Mouse (Mus musculus) right cerebral cortex, postnatal 10 days (tissue): ENCODE measurements at regions not wholly inside any gene's neighbourhood (a gene's known extent, or its start where the extent isn't known, plus 50 kb on each side); places are given as distances from the start of the nearest gene placed in this dataset.

Experiments
- DNase-seq, 2 experiments: peaks; one replicate each; pipeline ENCODE4 v3.0.0; 2021; ENCODE audit warnings: low spot score in 2 of 2

DNA sequence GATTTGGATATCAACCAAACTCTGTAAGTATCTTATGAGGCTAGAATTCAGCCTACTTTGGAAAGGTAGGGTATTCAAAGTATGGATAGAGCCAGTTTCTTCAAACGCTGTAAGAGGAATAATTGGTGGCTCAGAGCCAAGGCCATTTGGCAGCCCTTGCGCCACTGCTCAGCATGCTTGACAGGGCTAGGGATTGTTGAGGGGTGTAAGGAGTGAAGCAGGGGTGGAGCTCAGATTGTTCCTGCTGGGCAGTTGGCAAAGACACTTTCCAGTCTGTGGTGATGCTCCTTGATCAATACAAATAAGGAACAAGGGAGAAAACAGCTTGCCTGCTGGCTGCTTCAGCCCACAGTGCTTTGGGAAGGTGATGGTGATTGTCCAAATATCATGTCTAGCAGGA lies 181.9 kb downstream of the Kcna5 start:
- peak in 1 of 2 experiments; percentile 28 for DNase-seq

DNA sequence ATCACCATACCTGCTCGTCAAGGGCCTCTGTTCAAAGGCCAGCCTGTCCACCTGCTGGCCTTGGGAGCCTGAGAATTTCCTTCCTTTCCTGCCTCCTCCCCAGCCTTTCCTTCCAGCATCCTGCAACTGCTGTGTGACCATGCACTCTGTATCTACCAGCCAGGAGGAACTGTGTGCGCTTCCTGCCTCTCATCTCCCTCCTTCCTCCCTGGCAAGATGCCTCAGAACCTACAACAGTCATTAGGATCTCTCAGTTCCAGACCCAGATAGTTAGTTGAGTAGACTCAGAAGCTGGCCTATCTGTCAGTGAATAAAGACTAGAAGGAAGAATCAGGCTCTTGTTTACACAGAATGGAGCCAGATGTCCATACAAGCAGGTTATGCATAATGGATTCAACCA lies 183.8 kb upstream of the Ntf3 start:
- no peak for DNase-seq

DNA sequence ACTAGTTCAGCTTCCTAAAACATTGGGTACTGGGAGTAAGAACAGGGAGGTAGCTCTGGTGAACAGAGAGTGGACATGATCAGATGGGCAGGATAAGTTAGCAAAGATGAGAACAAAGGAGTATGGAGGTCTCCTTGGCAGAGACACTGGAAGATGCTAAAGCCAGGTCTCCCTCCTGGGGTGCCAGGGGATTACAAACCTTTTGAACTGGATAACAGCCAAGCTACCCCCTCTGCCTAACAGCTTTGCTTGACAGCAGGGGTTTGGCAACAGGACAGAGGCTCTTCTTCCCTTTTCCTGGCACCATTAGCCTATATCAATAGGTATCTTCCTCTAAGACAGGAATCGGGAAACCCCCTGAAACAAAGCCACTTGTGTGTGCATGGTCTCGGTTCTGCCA lies 183.2 kb upstream of the Ntf3 start:
- no peak for DNase-seq

DNA sequence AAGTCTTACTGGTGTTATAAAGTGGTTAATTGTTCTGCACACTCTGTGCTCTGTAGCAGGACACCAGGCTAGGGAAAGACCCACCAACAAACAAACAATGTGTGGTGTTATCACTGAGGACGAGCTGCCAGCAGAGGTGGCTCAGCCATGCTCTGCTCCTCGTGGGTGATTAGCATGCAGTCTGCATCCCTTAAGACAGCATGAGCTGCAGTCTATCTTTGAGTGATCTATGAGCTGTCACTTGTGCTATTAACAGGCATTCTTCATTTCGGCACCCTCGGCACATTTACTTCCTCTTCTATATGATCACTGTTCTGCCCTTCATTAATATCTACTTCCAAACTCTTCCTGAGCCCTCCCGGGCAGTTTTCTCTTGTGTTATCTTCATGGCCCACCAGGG lies 178.5 kb upstream of the Ntf3 start:
- DNase-seq = no peak

DNA sequence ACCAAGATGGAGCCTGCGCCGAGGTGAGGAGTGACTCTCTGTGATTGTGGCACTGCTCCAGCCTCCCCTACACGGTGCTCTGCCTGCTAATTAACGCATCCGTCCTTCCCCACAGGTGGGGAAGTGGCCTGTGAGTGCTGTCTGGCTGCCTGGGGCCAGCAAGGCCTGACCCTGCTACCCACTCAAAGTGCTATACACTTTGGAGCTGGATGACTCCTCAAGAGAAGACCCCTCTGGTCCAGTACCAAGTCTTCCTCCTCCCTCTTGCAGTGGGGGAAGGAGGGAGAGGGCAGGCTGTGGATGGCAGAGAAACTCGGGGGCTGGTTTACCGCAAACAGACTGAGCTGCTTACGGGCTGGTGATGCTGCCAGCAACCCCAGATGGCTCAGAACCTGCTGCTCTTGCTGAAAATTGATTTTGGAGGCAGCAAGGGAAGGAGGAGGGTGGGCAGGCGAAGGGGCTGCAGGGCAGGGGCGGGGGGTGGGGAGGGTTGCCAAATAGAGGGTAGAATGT lies 173.4 kb upstream of the Ntf3 start:
- peak; percentile 73 to 85 for DNase-seq

DNA sequence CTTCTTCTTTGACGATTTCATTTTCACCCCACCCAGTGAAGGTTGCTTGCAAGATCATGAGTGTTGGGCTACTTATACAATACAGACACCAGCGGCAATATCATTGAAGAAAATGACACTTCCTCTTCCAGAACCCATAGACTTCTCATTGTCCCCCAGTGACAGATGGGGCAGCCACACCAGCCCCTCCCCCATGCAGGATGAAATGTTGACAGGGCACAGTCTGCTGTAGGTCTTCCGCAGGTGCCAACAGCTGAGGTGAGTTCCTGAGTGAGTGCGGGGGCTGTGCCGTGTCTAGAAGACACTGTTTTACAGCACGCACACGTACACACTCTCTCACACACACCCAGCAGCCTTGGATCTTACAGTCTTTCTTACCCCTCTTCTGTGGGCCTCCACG lies 171.0 kb upstream of the Ntf3 start:
- no peak for DNase-seq

DNA sequence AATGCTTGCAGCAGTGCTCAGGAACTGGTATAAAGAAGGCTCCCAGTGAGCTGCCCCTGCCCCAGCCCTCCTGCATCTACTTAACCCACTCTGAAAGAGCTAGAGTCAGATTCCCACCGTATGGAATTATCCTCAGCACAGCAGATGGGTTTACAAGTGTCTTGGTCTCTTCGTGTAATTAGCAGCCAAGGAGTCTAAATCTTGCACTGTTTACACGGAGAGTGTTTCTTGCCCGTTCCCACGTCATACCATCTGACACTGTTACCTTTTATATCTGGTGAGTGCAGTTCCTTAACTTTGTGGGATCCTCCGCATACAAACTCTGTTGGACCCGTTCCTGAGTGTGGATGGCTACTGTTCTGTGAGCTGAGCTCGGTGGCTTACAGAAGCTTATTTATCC lies 167.5 kb upstream of the Ntf3 start:
- DNase-seq = peak; percentile 66 to 83

DNA sequence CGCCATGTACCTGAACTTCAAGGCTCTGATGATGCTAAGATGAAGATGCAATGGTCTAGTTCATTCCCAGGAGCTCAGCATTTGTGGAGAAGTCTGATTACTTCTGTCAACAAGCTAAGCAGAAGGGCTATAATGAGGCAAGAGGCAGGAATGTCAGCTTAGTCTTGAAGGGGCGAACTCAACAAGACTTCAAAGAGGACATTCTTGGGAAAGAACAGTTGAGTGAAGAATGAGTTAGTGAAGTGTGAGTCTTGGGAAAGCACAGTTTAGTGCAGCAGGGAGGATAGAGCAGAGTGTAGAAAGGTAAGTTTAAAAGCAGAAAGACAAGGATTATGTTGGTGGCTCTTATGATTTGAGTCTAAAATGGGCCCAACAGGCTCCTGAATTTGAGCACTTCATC lies 160.5 kb upstream of the Ntf3 start:
- no peak for DNase-seq

DNA sequence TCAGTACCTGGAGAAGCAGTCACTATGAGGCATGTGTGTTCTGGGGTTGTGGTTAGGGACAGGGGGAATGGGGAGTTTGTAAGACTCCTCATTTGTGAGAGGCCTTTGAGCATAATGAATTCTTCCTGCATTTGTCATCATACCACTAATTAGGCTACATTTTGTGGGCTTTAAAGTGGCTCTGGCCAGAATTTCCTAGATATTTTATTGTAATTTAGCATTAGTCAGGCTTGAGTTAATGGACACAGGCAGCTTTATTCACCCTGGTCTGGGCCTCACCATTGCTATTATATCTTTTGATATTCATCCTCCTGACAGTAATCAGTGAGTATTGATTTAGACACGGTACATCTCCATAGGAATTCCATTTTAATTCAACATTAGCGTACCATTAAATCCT lies 151.8 kb upstream of the Ntf3 start:
- DNase-seq = no peak

DNA sequence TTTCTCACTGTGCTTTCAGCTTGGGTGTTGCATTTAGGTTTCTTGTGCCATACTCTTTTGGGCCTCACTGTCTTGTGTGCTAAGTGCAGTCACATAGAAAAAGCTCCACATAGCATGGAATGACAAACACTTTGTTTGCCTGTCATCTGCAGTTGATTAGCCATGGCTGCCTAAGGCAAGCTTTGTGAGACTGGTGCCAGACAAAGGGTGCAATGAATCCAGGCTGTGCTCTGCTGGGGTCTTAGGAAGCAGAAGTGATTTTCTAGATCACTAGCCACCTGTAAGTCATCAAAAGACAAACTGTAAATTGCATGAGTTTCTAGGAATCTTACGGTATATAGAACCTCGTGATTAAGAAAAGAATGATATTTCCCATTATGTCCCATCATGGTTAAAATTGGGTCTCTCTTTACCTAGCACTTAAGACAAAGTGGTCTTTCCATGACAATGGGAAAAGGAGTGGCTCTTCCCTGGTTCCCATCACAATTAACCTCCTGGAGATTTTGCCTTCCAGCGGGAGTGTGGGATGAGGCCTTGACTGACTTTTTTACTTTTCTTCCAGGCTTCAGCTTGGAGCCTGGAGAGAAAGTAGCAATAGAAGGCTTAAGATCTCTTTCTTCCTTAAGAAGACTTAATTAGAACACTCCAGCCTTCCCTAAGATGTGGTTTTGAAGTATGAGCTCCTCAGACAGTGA lies 144.2 kb upstream of the Ntf3 start:
- no peak for DNase-seq

DNA sequence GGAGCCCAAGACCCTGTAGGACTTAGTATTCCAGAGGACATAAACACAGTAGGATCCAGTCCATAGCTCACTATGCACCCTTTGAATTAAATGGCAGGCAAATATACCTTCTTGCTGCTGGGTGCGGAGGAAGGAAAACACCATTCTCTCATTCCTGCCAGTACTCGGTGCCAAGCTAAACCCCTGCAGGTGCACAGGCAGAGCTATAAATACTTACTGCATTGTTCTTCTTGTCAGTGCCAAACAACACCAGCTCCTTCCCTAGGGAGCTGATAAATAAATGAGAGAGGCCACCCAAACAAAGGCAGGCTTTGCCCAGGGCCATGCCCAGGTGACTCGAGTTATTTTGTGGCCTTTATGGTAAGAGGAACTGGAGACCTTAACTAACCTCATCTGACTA lies 136.4 kb upstream of the Ntf3 start:
- no peak for DNase-seq

DNA sequence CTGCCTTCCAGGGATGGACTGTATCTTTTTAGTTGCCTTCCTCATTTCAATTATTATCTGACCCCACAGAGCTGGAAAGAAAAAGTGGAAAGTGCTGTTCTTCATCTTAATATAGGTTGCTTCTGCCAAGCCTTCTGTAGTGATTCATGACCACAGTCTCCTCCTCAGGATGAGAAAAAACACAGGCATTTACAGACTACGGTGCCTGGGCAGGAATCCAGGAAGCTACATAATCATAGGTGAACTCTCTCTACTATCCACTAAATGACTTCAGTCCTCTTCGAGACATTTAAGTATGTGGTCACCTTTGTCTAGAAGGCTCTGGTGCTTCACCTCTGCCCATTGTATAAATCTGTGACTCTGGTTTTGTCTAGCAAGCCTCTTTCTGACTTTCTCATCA lies 124.9 kb upstream of the Ntf3 start:
- DNase-seq = no peak

DNA sequence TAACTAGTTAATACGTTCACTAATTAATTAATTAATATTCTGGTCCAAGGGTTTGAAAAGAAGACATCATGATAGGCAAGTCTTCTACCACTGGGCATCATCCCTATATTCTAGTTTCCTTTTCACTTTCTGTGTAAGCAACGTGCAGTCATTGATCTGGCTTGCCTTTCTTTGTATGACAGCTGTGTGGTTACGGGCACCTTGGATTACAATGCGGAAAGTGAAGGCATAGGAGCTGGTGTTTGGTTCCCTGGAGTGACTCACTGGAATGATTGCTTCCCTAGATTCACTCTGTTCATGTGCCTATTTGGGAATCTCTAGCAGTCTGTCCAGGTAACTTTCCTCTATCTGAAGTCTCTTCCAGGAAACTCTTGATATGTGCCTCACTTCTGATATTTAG lies 120.5 kb upstream of the Ntf3 start:
- no peak for DNase-seq

DNA sequence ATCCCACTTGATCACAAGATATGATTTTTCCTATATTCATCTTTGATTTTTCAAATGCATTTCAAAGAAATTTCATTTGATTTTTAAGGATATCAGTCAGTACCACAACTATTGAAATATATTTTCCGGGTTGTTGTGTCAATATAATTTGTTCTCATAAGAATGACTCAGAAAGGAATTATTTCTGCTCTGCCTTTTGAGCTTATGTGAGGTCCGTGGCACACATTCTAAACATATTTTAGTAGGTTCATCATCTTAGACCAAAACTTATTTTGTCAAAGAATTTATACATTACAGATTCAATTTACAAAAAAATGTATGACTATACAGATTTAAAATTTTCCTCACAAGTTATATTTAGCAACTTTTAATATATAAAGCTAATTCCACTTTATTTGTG lies 119.5 kb upstream of the Ntf3 start:
- DNase-seq = no peak

DNA sequence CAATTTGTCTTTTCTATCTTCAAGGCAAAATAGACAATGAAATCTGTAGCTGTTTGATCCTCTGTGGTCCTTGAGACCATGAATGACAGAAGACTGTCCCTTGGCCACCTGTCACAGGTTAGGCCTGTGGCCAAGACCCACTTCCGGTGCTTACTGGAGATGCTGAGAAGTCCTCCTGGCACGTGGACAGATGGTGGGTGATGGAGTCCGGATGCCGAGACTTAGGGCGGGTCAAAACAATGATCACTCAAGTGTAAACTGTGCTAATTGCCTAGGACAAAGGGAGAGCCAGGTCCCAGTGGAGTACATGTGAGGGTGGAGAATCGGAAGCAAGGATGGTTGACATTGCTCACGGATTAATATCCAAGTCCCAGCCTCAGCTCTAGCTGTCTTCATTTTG lies 117.7 kb upstream of the Ntf3 start:
- DNase-seq = no peak

DNA sequence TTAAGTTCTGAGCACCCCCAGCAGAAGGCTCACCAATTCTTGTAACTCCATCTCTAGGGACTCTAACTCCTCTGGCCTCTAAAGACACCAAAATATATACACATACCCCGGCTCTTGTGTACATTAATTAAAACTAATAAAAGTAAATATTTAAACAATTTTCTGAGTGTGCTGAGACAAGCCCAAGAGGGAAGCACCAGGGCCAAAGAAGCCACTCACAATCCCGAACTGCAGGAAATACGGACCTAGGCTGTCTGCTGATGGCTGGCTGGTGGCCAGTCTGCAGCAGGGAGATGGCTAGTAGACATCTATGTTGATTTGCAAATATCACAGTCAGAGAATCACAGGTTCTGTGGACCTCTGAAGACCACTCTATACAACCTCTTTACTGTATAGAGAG lies 113.6 kb upstream of the Ntf3 start:
- DNase-seq = no peak

DNA sequence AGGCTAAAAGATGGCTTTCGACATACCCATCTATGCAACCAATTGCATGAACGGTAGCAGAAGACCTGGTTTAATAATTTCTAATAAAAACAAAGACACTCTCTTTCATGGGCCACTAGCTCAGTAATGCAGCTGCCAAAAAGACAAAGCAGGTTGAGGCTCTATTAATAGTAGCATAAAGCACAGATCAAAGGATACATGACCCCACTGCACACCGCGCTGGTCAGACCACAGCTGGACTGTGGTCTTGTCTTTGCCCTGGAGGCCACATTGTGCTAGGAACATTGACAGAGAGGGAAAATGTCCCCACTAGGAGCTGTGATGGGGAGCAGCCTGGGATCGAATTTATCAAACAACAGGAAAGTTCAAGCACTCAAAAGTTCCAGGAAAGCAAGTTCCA lies 79.3 kb upstream of the Ntf3 start:
- DNase-seq = no peak

DNA sequence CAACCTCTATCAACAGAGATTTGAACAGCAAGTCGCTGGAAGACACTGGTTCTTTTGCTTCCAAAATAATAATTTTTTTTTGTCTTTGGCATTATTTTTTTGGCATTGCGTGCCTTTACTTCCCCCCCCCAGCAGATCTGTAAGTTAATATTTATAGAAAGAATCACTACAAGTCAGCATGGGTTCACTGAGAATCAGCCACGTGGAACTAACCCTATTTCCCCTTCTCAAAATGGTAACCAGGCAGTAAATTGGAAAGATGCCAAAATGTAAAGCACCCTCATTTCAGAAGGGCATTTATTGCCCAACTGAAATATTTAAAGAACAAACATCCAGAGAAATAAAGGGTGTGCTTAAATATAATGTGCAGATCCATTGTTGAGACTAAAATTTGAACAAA lies 78.7 kb upstream of the Ntf3 start:
- no peak for DNase-seq

DNA sequence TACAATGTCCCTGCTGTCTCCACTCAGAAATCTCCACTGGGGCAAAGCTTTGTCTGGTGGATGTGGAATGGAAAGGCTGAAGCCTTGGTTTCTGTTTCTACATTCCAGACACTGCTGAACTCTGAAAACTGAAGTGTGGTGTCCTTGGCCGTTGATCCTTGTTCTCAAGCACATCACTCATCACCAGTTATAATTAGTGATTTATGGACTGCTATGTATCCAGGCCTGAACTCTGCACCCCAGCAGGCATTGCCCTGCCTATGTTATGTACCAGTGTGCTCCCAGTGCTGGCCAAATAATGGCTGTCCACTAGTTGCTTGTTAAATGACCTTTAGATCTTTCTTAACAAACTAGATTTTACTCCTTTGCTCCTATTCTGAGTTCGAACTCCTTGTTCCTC lies 75.6 kb upstream of the Ntf3 start:
- DNase-seq = no peak

DNA sequence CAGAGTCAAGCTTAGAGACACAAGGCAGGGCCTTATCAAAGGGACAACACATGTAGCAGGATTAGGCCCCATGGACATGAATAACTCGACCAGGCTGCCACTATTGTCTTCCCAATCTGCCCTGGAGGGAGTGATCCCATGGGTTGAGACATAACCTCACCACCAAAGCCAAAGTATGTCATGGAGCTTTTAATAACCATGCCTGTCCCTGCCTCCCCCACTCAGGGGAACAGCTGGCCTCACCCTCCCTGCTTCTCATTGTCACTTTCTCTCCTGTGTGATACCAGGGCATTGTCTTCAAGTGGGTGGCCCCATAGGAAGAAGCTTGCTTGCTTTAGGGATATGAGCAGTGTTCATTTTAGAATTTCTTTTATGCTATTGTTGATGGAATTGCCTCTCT lies 73.5 kb upstream of the Ntf3 start:
- no peak for DNase-seq
